Mouse (Mus musculus) heart, embryonic 12.5 days (tissue): ENCODE measurements at regions not wholly inside any gene's neighbourhood (a gene's known extent, or its start where the extent isn't known, plus 50 kb on each side); places are given as distances from the start of the nearest gene placed in this dataset.

ENCODE experiments used
- ATAC-seq: fragments of 200-750 bp; cut with Nextera tagmentation; 2 replicates; pipeline ENCODE4 v1.8.0; 2017; ENCODE audit warnings: moderate TSS enrichment, moderate library complexity; ENCODE audit not compliant: insufficient number of reproducible peaks, low FRiP score
- H3K27ac ChIP-seq: fragments of 300-500 bp; sonication (generic); 2 replicates; pipeline ENCODE4 v1.5.1; 2016; ENCODE audit warnings: mild to moderate bottlenecking, moderate library complexity; ENCODE audit not compliant: poor library complexity, severe bottlenecking
- H3K27me3 ChIP-seq: fragments of 300-500 bp; sonication (generic); replicated peaks from 2 replicates; pipeline ENCODE4 v1.6.1; 2016; ENCODE audit warnings: mild to moderate bottlenecking, moderate library complexity
- H3K36me3 ChIP-seq: fragments of 300-500 bp; sonication (generic); 2 replicates; pipeline ENCODE4 v1.6.1; 2016; ENCODE audit warnings: mild to moderate bottlenecking, moderate library complexity
- H3K4me1 ChIP-seq: fragments of 300-500 bp; sonication (generic); replicated peaks from 2 replicates; pipeline ENCODE4 v1.6.1; 2016; ENCODE audit warnings: mild to moderate bottlenecking
- H3K4me2 ChIP-seq: fragments of 300-500 bp; sonication (generic); 2 replicates; pipeline ENCODE4 v1.6.1; 2016; ENCODE audit warnings: mild to moderate bottlenecking, moderate library complexity
- H3K4me3 ChIP-seq: fragments of 300-500 bp; sonication (generic); 2 replicates; pipeline ENCODE4 v1.5.1; 2016; ENCODE audit warnings: mild to moderate bottlenecking
- H3K9ac ChIP-seq: fragments of 300-500 bp; sonication (generic); 2 replicates; pipeline ENCODE4 v1.6.1; 2016; ENCODE audit warnings: mild to moderate bottlenecking, moderate library complexity
- H3K9me3 ChIP-seq: fragments of 300-500 bp; sonication (generic); replicated peaks from 2 replicates; pipeline ENCODE4 v1.6.1; 2016; ENCODE audit warnings: mild to moderate bottlenecking, moderate library complexity
- WGBS: fragments of 180-500 bp; shearing (Covaris S2); methylation state at CpG from one replicate; pipeline ENCODE4 v1.1.7; 2016; 5-methylcytosine and 5-hydroxymethylcytosine counted together

GRCm38 (mm10) chr9:24943830-24944229, 145.4 kb upstream of the Gm10181 start:
- Histone ChIP-seq H3K9me3 (no peaks in the 10 kb centered on the region), H3K4me1 (peaks cover 25% of the 10 kb centered on the region), H3K27me3 (no peaks in the 10 kb centered on the region), H3K36me3 (no peaks in the 10 kb centered on the region), H3K27ac (peak overlapping the region; percentile 79), H3K4me3 (no peak overlapping the region), H3K4me2 (peak overlapping the region; percentile 48), H3K9ac (no peak overlapping the region; the same call in 1 of the 2 replicates)
- 8% methylated on average over 6 of the region's 6 CpGs for WGBS
- ATAC-seq: peak; percentile 87

GRCm38 (mm10) chr9:24952516-24952915, 136.7 kb upstream of the Gm10181 start:
- H3K9me3 ChIP-seq: no peaks in the 10 kb centered on the region
- no peak for ATAC-seq
- H3K27ac ChIP-seq: no peak overlapping the region
- no peak overlapping the region for H3K9ac ChIP-seq
- peaks cover 23% of the 10 kb centered on the region for H3K4me1 ChIP-seq
- no peaks in the 10 kb centered on the region for H3K36me3 ChIP-seq
- H3K27me3 ChIP-seq: no peaks in the 10 kb centered on the region
- H3K4me3 ChIP-seq: no peak overlapping the region
- no peak overlapping the region for H3K4me2 ChIP-seq
- 40% methylated on average over 23 of the region's 23 CpGs for WGBS

- ATAC-seq: no peak
- H3K4me1 ChIP-seq: peaks cover 24% of the 10 kb centered on the region
- H3K36me3 ChIP-seq: no peaks in the 10 kb centered on the region
- peak overlapping the region; percentile 74 for H3K27ac ChIP-seq
- H3K9ac ChIP-seq: no peak overlapping the region
- H3K4me2 ChIP-seq: no peak overlapping the region
- H3K27me3 ChIP-seq: no peaks in the 10 kb centered on the region
- H3K9me3 ChIP-seq: no peaks in the 10 kb centered on the region
- no peak overlapping the region for H3K4me3 ChIP-seq
- WGBS: 57% methylated on average over 5 of the region's 5 CpGs
Observed at GRCm38 (mm10) chr9:24955641-24956040, 133.6 kb upstream of the Gm10181 start.

GRCm38 (mm10) chr9:24956566-24956965, 132.7 kb upstream of the Gm10181 start:
- WGBS: 11% methylated on average over 7 of the region's 7 CpGs
- no peak overlapping the region for H3K4me3 ChIP-seq
- peaks cover 24% of the 10 kb centered on the region for H3K4me1 ChIP-seq
- peak overlapping the region; percentile 82 for H3K27ac ChIP-seq
- no peaks in the 10 kb centered on the region for H3K27me3 ChIP-seq
- peak overlapping the region; percentile 24; the same call in 1 of the 2 replicates for H3K4me2 ChIP-seq
- H3K9ac ChIP-seq: no peak overlapping the region
- no peaks in the 10 kb centered on the region for H3K36me3 ChIP-seq
- no peaks in the 10 kb centered on the region for H3K9me3 ChIP-seq
- peak; percentile 89 for ATAC-seq

GRCm38 (mm10) chr9:24963290-24963689, 125.9 kb upstream of the Gm10181 start:
- H3K4me1 ChIP-seq: peaks cover 26% of the 10 kb centered on the region
- no peak for ATAC-seq

GRCm38 (mm10) chr9:24967571-24967970, 121.7 kb upstream of the Gm10181 start:
- no peak for ATAC-seq
- H3K36me3 ChIP-seq: no peaks in the 10 kb centered on the region
- H3K27me3 ChIP-seq: no peaks in the 10 kb centered on the region
- no peaks in the 10 kb centered on the region for H3K9me3 ChIP-seq
- no peak overlapping the region for H3K9ac ChIP-seq
- H3K4me2 ChIP-seq: no peak overlapping the region
- H3K27ac ChIP-seq: no peak overlapping the region
- H3K4me1 ChIP-seq: peaks cover 46% of the 10 kb centered on the region
- H3K4me3 ChIP-seq: no peak overlapping the region
- WGBS: 64% methylated on average over 10 of the region's 10 CpGs

More at GRCm38 (mm10) chr9:24963290-24963689, 125.9 kb upstream of the Gm10181 start:
- Histone ChIP-seq H3K36me3 (no peaks in the 10 kb centered on the region), H3K4me3 (no peak overlapping the region), H3K4me2 (no peak overlapping the region), H3K27ac (peak overlapping the region; percentile 70), H3K9ac (no peak overlapping the region), H3K27me3 (no peaks in the 10 kb centered on the region), H3K9me3 (no peaks in the 10 kb centered on the region)
- 14% methylated on average over 1 of the region's 1 CpGs for WGBS

- 0 out of 2 replicates have a peak overlapping the region, but pooled peaks have one; percentile 7 for H3K4me3 ChIP-seq
Observed at GRCm38 (mm10) chr9:24974021-24974741, 115.0 kb upstream of the Gm10181 start.

GRCm38 (mm10) chr9:24982796-24983195, 106.4 kb upstream of the Gm10181 start:
- ATAC-seq: no peak
- no peak overlapping the region for H3K9ac ChIP-seq
- 74% methylated on average over 3 of the region's 3 CpGs for WGBS
- H3K27ac ChIP-seq: no peak overlapping the region
- H3K4me3 ChIP-seq: no peak overlapping the region
- H3K27me3 ChIP-seq: no peaks in the 10 kb centered on the region
- no peaks in the 10 kb centered on the region for H3K36me3 ChIP-seq
- H3K9me3 ChIP-seq: peaks cover 6% of the 10 kb centered on the region
- no peak overlapping the region for H3K4me2 ChIP-seq
- 0 out of 2 replicates have a peak, but pooled peaks cover 4% of the 10 kb centered on the region for H3K4me1 ChIP-seq

More at GRCm38 (mm10) chr9:24974021-24974741, 115.0 kb upstream of the Gm10181 start:
- H3K27ac ChIP-seq: peak overlapping the region; percentile 98
- H3K9me3 ChIP-seq: no peaks in the 10 kb centered on the region
- no peaks in the 10 kb centered on the region for H3K36me3 ChIP-seq
- WGBS: under 1% methylated on average over 19 of the region's 19 CpGs
- H3K9ac ChIP-seq: no peak overlapping the region
- peak; percentile 94 for ATAC-seq
- no peaks in the 10 kb centered on the region for H3K27me3 ChIP-seq
- H3K4me1 ChIP-seq: peaks cover 49% of the 10 kb centered on the region
- peak overlapping the region; percentile 57 for H3K4me2 ChIP-seq

- H3K36me3 ChIP-seq: no peaks in the 10 kb centered on the region
- no peak overlapping the region for H3K4me3 ChIP-seq
- H3K9me3 ChIP-seq: no peaks in the 10 kb centered on the region
- ATAC-seq: no peak
- H3K4me1 ChIP-seq: peaks cover 9% of the 10 kb centered on the region; the same call in 1 of the 2 replicates
- no peaks in the 10 kb centered on the region for H3K27me3 ChIP-seq
- H3K9ac ChIP-seq: no peak overlapping the region
- no peak overlapping the region for H3K27ac ChIP-seq
- WGBS: 22% methylated on average over 7 of the region's 7 CpGs
- no peak overlapping the region for H3K4me2 ChIP-seq
Observed at GRCm38 (mm10) chr9:24994491-24994890, 94.7 kb upstream of the Gm10181 start.

- ATAC-seq: no peak
Observed at GRCm38 (mm10) chr9:25021095-25021691, 68.0 kb upstream of the Gm10181 start.

GRCm38 (mm10) chr9:25022439-25022838, 66.8 kb upstream of the Gm10181 start:
- H3K4me3 ChIP-seq: no peak overlapping the region
- ATAC-seq: no peak
- H3K4me1 ChIP-seq: peaks cover 17% of the 10 kb centered on the region
- WGBS: 73% methylated on average over 4 of the region's 4 CpGs
- no peaks in the 10 kb centered on the region for H3K36me3 ChIP-seq
- no peak overlapping the region for H3K27ac ChIP-seq
- no peak overlapping the region for H3K9ac ChIP-seq
- H3K4me2 ChIP-seq: no peak overlapping the region
- H3K27me3 ChIP-seq: no peaks in the 10 kb centered on the region
- no peaks in the 10 kb centered on the region for H3K9me3 ChIP-seq

More at GRCm38 (mm10) chr9:25021095-25021691, 68.0 kb upstream of the Gm10181 start:
- Histone ChIP-seq H3K4me3 (no peak overlapping the region), H3K36me3 (no peaks in the 10 kb centered on the region), H3K27ac (no peak overlapping the region), H3K9ac (no peak overlapping the region), H3K9me3 (no peaks in the 10 kb centered on the region), H3K27me3 (no peaks in the 10 kb centered on the region), H3K4me2 (no peak overlapping the region), H3K4me1 (peaks cover 10% of the 10 kb centered on the region)
- WGBS: 64% methylated on average over 4 of the region's 4 CpGs
